Mouse (Mus musculus) limb, embryonic 12.5 days (tissue): ENCODE data around the gene Umps. TPM values are rescaled to one million over a fixed set of nuclear protein-coding genes. Genes with fewer than 3 reads are reported as not detected.

Source experiments
- ATAC-seq: fragments of 200-750 bp; cut with Nextera tagmentation; 2 replicates; pipeline ENCODE4 v1.8.0; 2017; ENCODE audit warnings: low read depth, moderate TSS enrichment; ENCODE audit not compliant: insufficient number of reproducible peaks, insufficient read depth, low FRiP score, low TSS enrichment
- H3K27ac ChIP-seq: fragments of 300-500 bp; sonication (generic); 2 replicates; pipeline ENCODE4 v1.5.1; 2016; ENCODE audit warnings: mild to moderate bottlenecking, moderate library complexity
- H3K27me3 ChIP-seq: fragments of 300-500 bp; sonication (generic); 2 replicates; pipeline ENCODE4 v1.6.1; 2016; ENCODE audit warnings: mild to moderate bottlenecking, moderate library complexity
- H3K36me3 ChIP-seq: fragments of 300-500 bp; sonication (generic); 2 replicates; pipeline ENCODE4 v1.6.1; 2016; ENCODE audit warnings: mild to moderate bottlenecking, moderate library complexity
- H3K4me1 ChIP-seq: fragments of 300-500 bp; sonication (generic); replicated peaks from 2 replicates; pipeline ENCODE4 v1.6.1; 2016
- H3K4me2 ChIP-seq: fragments of 300-500 bp; sonication (generic); 2 replicates; pipeline ENCODE4 v1.6.1; 2016; ENCODE audit warnings: mild to moderate bottlenecking, moderate library complexity
- H3K4me3 ChIP-seq: fragments of 300-500 bp; sonication (generic); replicated peaks from 2 replicates; pipeline ENCODE4 v1.5.1; 2016; ENCODE audit warnings: mild to moderate bottlenecking
- H3K9ac ChIP-seq: fragments of 300-500 bp; sonication (generic); replicated peaks from 2 replicates; pipeline ENCODE4 v1.6.1; 2016; ENCODE audit warnings: mild to moderate bottlenecking, moderate library complexity
- H3K9me3 ChIP-seq: fragments of 300-500 bp; sonication (generic); 2 replicates; pipeline ENCODE4 v1.6.1; 2016; ENCODE audit warnings: mild to moderate bottlenecking, moderate library complexity
- WGBS: fragments of 180-500 bp; shearing (Covaris S2); methylation state at CpG from one replicate; pipeline ENCODE4 v1.1.7; 2016; 5-methylcytosine and 5-hydroxymethylcytosine counted together
- polyA plus RNA-seq: library from polyadenylated mRNA; unstranded; fragments of >200 nt; fragmentation: Nextera tagmentation; extraction: Ambion mirVana; gene quantifications from 2 replicates; pipeline ENCODE4 v1.2.1, GENCODE M21; 2016

Umps gene
- polyA plus RNA-seq, result 67.9 and 69.2 TPM in 2 replicates

DNA sequence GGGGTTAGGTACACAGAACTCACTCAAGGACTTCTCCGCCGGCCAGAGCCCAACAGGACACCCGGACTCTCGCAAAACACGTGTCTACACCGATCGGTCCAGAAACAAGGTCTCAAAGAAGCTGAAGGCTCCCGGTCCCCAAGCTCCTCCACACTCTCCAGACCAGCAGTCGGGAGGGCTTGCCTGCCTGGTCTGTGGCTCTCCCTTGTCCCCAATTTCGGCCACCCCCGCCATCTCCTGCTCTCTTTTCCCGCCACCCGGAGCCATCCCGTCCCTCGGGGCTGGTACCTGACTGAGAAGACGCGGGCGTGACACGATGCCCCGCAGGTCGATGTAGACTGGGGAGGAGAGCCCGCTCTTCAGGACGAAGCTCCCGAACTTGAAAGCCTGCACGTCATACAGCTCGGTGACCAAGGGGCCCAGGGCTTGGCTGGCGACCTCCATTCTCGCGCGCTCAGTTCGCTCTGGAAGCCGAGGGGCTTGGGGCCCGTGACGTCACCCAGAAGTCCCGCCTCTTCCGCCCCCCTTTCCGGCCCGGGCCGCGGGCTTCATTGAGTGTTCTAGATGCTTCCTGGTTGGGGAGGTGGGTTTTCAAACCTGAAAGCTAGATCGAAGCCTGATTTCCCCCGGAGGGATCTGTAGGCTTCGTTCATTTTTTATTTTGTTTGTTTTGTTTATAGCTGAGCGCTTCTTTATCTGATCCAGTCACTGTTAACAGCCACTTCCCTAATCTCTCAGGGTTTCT is at the start of gene Umps:
Gene Umps (minus strand): TSS at position 501 of the 745 bp plus-strand sequence.
- H3K9ac ChIP-seq, result peak within 1 kb of the TSS; percentile 84
- peak within 1 kb of the TSS; percentile 71 for H3K4me2 ChIP-seq
- ATAC-seq, result peak; percentile 85
- H3K27me3 ChIP-seq, result no peaks in the 10 kb centered on the region
- WGBS, result 1% methylated on average over 44 of the region's 44 CpGs
- peaks cover 19% of the 10 kb centered on the region for H3K36me3 ChIP-seq
- H3K27ac ChIP-seq, result peak within 1 kb of the TSS; percentile 76; the same call in 1 of the 2 replicates
- peaks cover 10% of the 10 kb centered on the region for H3K4me1 ChIP-seq
- H3K4me3 ChIP-seq, result peak within 1 kb of the TSS; percentile 91
- no peaks in the 10 kb centered on the region for H3K9me3 ChIP-seq

DNA sequence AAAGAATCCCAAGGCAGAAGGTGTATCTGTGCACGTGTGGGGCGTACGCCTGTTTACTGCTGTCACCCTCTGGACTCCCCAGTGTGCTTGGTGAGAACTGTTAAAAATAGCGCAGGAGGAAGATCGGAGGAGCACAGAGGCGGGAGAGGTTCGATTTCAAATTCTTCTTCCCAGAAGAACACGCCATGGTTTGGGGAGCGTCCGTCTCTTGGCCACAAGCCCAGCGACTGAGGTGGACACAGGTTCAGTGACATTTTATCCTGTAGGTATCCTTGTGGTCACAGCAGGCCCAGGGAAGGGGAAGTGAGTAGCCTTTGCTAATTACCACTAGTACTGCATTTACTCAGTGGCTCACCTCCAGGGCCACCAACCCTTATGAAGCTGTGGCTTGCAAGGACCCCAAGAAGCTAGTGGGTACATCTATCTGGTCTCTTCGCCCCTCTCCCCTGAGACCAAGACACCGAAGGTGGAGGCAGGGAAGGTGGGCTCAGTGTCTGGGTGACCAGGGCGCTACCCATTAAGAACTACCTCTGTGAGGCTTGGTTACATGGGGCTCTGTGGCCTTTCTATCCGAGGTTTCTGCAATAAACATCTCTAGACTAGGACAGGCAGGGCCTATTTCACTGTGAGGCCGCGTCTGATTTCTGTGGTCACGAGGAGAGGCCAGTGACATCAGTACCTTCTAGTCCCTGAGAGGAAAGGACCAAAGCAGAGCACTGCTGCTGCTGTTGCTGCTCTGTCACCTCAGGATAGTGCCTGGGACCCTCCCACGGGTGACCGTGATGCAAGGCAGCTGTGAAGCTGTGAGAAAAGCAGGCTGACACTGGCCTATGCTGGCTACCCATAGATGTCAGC is 45.4 kb upstream of the Umps start:
- Histone ChIP-seq H3K4me1 (no peaks in the 10 kb centered on the region), H3K27me3 (no peaks in the 10 kb centered on the region), H3K36me3 (peaks cover 66% of the 10 kb centered on the region), H3K4me3 (no peak overlapping the region), H3K4me2 (no peak overlapping the region), H3K9ac (no peak overlapping the region), H3K27ac (no peak overlapping the region), H3K9me3 (0 out of 2 replicates have a peak, but pooled peaks cover 7% of the 10 kb centered on the region)
- no peak for ATAC-seq
- 90% methylated on average over 20 of the region's 20 CpGs for WGBS

- H3K9ac ChIP-seq, result no peak overlapping the region
- H3K4me2 ChIP-seq, result no peak overlapping the region
- H3K27me3 ChIP-seq, result no peaks in the 10 kb centered on the region
- no peak for ATAC-seq
- H3K4me1 ChIP-seq, result peaks cover 3% of the 10 kb centered on the region
- no peak overlapping the region for H3K27ac ChIP-seq
- 89% methylated on average over 2 of the region's 2 CpGs for WGBS
- H3K36me3 ChIP-seq, result peaks cover 47% of the 10 kb centered on the region
- no peak overlapping the region for H3K4me3 ChIP-seq
- no peaks in the 10 kb centered on the region for H3K9me3 ChIP-seq
These were observed 42.7 kb upstream of the Umps start for GRCm38 (mm10) chr16:34009567-34009966.

GRCm38 (mm10) chr16:34005986-34006385 is 39.1 kb upstream of the Umps start:
- peaks cover 22% of the 10 kb centered on the region for H3K4me1 ChIP-seq
- ATAC-seq, result no peak
- H3K4me3 ChIP-seq, result no peak overlapping the region
- no peak overlapping the region for H3K9ac ChIP-seq
- H3K4me2 ChIP-seq, result no peak overlapping the region
- H3K27me3 ChIP-seq, result no peaks in the 10 kb centered on the region
- H3K9me3 ChIP-seq, result no peaks in the 10 kb centered on the region
- H3K27ac ChIP-seq, result no peak overlapping the region
- 98% methylated on average over 3 of the region's 3 CpGs for WGBS
- H3K36me3 ChIP-seq, result peaks cover 19% of the 10 kb centered on the region

DNA sequence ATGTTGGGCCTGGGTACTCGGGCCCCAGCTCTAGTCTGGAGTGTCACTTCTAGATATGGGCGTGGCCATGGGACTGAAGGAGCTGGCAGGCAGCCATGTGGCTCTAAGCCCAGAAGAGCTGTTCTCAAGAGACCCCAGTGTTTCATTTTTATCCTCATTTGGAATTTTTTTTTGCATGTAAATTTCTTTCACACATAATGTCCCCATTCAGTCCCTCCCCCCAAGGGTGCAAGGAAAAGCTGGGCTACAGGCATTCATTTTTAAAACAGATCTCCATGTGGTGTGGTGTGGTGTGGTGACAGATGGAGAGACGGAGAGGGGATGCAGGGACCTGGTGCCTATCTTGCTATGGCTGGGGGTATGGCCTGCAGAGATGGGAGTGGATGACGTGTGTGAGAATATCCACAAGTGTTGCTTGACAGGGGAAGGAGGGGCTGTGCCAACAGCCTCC is 37.3 kb upstream of the Umps start:
- Histone ChIP-seq H3K9me3 (no peaks in the 10 kb centered on the region), H3K4me1 (peaks cover 22% of the 10 kb centered on the region), H3K27me3 (no peaks in the 10 kb centered on the region), H3K36me3 (0 out of 2 replicates have a peak, but pooled peaks cover 2% of the 10 kb centered on the region), H3K4me2 (no peak overlapping the region), H3K4me3 (no peak overlapping the region), H3K27ac (peak overlapping the region; percentile 41), H3K9ac (no peak overlapping the region)
- WGBS, result 43% methylated on average over 4 of the region's 4 CpGs
- ATAC-seq, result peak; percentile 81; the same call in 1 of the 2 replicates

GRCm38 (mm10) chr16:34003566-34004127 is 36.8 kb upstream of the Umps start:
- no peaks in the 10 kb centered on the region for H3K36me3 ChIP-seq
- no peaks in the 10 kb centered on the region for H3K27me3 ChIP-seq
- H3K9ac ChIP-seq, result no peak overlapping the region
- H3K9me3 ChIP-seq, result no peaks in the 10 kb centered on the region
- H3K4me2 ChIP-seq, result no peak overlapping the region
- peak overlapping the region; percentile 41 for H3K27ac ChIP-seq
- no peak overlapping the region for H3K4me3 ChIP-seq
- 54% methylated on average over 10 of the region's 10 CpGs for WGBS
- peaks cover 22% of the 10 kb centered on the region for H3K4me1 ChIP-seq
- no peak for ATAC-seq

DNA sequence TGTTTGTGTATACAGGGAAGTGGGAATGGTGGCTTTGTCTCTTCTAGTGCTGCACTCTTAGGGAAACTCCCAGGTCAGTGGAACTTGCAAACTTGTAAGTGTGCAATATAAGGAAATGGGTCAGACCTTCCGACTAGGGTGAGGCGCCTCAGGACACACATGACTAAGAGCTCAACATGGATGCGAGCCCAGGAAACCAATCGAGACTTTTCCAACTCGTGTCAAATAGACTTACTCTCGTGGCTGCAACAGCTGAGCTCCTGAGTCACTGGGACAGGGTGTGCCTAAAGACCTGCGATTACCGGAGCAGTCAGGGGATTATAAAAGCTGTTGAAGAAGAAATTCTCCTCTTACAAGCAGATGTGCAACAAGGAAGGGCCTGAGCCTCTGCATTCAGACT is 33.9 kb upstream of the Umps start:
- H3K4me1 ChIP-seq, result peaks cover 22% of the 10 kb centered on the region
- peaks cover 3% of the 10 kb centered on the region; the same call in 1 of the 2 replicates for H3K27me3 ChIP-seq
- WGBS, result 70% methylated on average over 8 of the region's 8 CpGs
- no peaks in the 10 kb centered on the region for H3K36me3 ChIP-seq
- H3K9me3 ChIP-seq, result no peaks in the 10 kb centered on the region
- H3K27ac ChIP-seq, result no peak overlapping the region
- no peak for ATAC-seq
- no peak overlapping the region for H3K9ac ChIP-seq
- no peak overlapping the region for H3K4me3 ChIP-seq
- H3K4me2 ChIP-seq, result no peak overlapping the region

GRCm38 (mm10) chr16:33999388-33999787 is 32.5 kb upstream of the Umps start:
- H3K27me3 ChIP-seq, result peaks cover 3% of the 10 kb centered on the region; the same call in 1 of the 2 replicates

DNA sequence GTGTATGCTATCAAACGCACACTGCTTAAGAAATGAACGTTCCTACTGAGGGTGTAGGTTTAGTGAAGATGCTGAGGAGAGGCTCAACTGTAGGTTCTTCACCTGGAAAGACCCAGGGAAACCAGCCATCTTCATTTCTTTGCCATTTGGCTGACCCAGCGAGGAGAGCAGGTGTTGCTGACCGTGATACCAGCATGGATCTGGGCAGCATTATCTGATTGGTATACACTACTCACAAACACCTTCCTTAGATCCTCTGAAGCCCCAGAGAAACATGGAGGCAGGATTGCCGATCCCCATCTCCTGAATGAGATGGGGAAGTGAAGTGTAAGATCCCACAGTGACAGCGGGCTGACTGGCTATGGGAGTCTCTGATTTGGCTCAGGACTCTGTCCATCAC is 31.2 kb upstream of the Umps start:
- Histone ChIP-seq H3K27me3 (peaks cover 3% of the 10 kb centered on the region; the same call in 1 of the 2 replicates), H3K36me3 (no peaks in the 10 kb centered on the region), H3K9ac (no peak overlapping the region), H3K27ac (no peak overlapping the region), H3K4me1 (peaks cover 14% of the 10 kb centered on the region), H3K4me2 (no peak overlapping the region), H3K4me3 (no peak overlapping the region), H3K9me3 (no peaks in the 10 kb centered on the region)
- 81% methylated on average over 6 of the region's 6 CpGs for WGBS
- ATAC-seq, result no peak

More at GRCm38 (mm10) chr16:33999388-33999787, 32.5 kb upstream of the Umps start:
- H3K4me1 ChIP-seq, result peaks cover 18% of the 10 kb centered on the region
- H3K9ac ChIP-seq, result no peak overlapping the region
- H3K27ac ChIP-seq, result no peak overlapping the region
- no peak for ATAC-seq
- no peak overlapping the region for H3K4me2 ChIP-seq
- no peaks in the 10 kb centered on the region for H3K36me3 ChIP-seq
- H3K4me3 ChIP-seq, result no peak overlapping the region
- H3K9me3 ChIP-seq, result no peaks in the 10 kb centered on the region
- 24% methylated on average over 3 of the region's 3 CpGs for WGBS

DNA sequence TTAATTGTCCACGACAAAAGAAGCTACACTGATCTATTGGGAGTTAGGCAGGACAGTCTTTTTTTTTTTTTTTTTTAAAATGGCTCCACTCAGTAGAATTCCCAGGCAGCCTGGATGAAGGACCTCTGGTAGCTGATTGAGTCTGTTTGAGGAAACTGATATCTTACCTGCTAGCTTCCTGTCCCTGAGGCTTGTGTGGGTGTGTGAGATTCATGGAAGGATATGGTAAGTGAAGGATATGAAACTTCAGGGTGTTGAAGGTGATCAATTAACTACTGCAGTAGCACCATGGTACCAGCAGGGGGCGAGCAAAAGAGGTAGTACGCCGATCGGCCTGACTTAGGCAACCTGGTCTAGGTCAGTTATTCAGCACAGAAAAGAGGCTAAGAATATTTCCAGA is 29.2 kb upstream of the Umps start:
- H3K36me3 ChIP-seq, result no peaks in the 10 kb centered on the region
- no peak overlapping the region for H3K9ac ChIP-seq
- no peak for ATAC-seq
- 9% methylated on average over 5 of the region's 5 CpGs for WGBS
- no peak overlapping the region for H3K27ac ChIP-seq
- no peaks in the 10 kb centered on the region for H3K9me3 ChIP-seq
- H3K4me1 ChIP-seq, result peaks cover 6% of the 10 kb centered on the region; the same call in 1 of the 2 replicates
- H3K4me2 ChIP-seq, result no peak overlapping the region
- H3K27me3 ChIP-seq, result peaks cover 3% of the 10 kb centered on the region; the same call in 1 of the 2 replicates
- H3K4me3 ChIP-seq, result no peak overlapping the region

- peaks cover 6% of the 10 kb centered on the region; the same call in 1 of the 2 replicates for H3K4me1 ChIP-seq
- WGBS, result 79% methylated on average over 3 of the region's 3 CpGs
- peaks cover 3% of the 10 kb centered on the region; the same call in 1 of the 2 replicates for H3K27me3 ChIP-seq
- H3K9me3 ChIP-seq, result no peaks in the 10 kb centered on the region
- no peak for ATAC-seq
- no peak overlapping the region for H3K4me2 ChIP-seq
- no peak overlapping the region for H3K4me3 ChIP-seq
- no peaks in the 10 kb centered on the region for H3K36me3 ChIP-seq
- H3K27ac ChIP-seq, result no peak overlapping the region
- H3K9ac ChIP-seq, result no peak overlapping the region
These were observed 28.7 kb upstream of the Umps start for GRCm38 (mm10) chr16:33995496-33995895.
